Mouse (Mus musculus) midbrain, postnatal 0 days (tissue): ENCODE data around the gene Rilpl1. TPM values are rescaled to one million over a fixed set of nuclear protein-coding genes. Genes with fewer than 3 reads are reported as not detected.
"Not testable (repeated sequence)": the region's sequence is repeated elsewhere in the genome, so short reads cannot be mapped to it uniquely, and the experiment has no call there.

ENCODE experiments used
- ATAC-seq: fragments of 200-750 bp; cut with Nextera tagmentation; 2 replicates; pipeline ENCODE4 v1.8.0; 2017; ENCODE audit warnings: moderate number of reproducible peaks, mild to moderate bottlenecking, moderate TSS enrichment, moderate library complexity; ENCODE audit not compliant: low FRiP score
- DNase-seq: peaks from one replicate; pipeline ENCODE4 v3.0.0-alpha.2; 2015; ENCODE audit warnings: low spot score
- H3K27ac ChIP-seq: fragments of 300-500 bp; sonication (generic); 2 replicates; pipeline ENCODE4 v1.5.1; 2014; ENCODE audit warnings: low read depth, mild to moderate bottlenecking, low read length, mixed read lengths
- H3K27me3 ChIP-seq: fragments of 300-500 bp; sonication (generic); 2 replicates; pipeline ENCODE4 v1.6.1; 2014; ENCODE audit warnings: low read length, control low read depth, mixed read lengths; ENCODE audit not compliant: insufficient read depth
- H3K36me3 ChIP-seq: fragments of 300-500 bp; sonication (generic); 2 replicates; pipeline ENCODE4 v1.6.1; 2014; ENCODE audit warnings: low read length, control low read depth, mixed read lengths; ENCODE audit not compliant: insufficient read depth
- H3K4me1 ChIP-seq: fragments of 300-500 bp; sonication (generic); 2 replicates; pipeline ENCODE4 v1.6.1; 2014; ENCODE audit warnings: mild to moderate bottlenecking, control low read depth, antibody characterized with exemption, low read length, mixed read lengths; ENCODE audit not compliant: insufficient read depth
- H3K4me2 ChIP-seq: fragments of 300-500 bp; sonication (generic); 2 replicates; pipeline ENCODE4 v1.6.1; 2014; ENCODE audit warnings: low read depth, mild to moderate bottlenecking, low read length, mixed read lengths; ENCODE audit not compliant: poor library complexity, severe bottlenecking
- H3K4me3 ChIP-seq: fragments of 300-500 bp; sonication (generic); 2 replicates; pipeline ENCODE4 v1.5.1; 2014; ENCODE audit warnings: low read depth, mild to moderate bottlenecking, low read length, moderate library complexity
- H3K9ac ChIP-seq: fragments of 300-500 bp; sonication (generic); replicated peaks from 2 replicates; pipeline ENCODE4 v1.6.1; 2014; ENCODE audit warnings: mild to moderate bottlenecking, low read length, moderate library complexity, mixed read lengths; ENCODE audit not compliant: poor library complexity, severe bottlenecking
- H3K9me3 ChIP-seq: fragments of 300-500 bp; sonication (generic); 2 replicates; pipeline ENCODE4 v1.6.1; 2016; ENCODE audit warnings: low read length, control low read depth
- CTCF ChIP-seq: IDR thresholded peaks from 2 replicates; pipeline ENCODE4 v1.5.1; 2016; ENCODE audit warnings: antibody characterized with exemption, mild to moderate bottlenecking
- WGBS: fragments of 180-500 bp; shearing (Covaris S2); extraction: QIAGEN DNeasy Blood & Tissue Kit; methylation state at CpG from one replicate; pipeline ENCODE4 v1.1.7; 2014; 5-methylcytosine and 5-hydroxymethylcytosine counted together
- polyA plus RNA-seq: library from polyadenylated mRNA; unstranded; fragments of >200 nt; fragmentation: Nextera tagmentation; extraction: Ambion mirVana; gene quantifications from 2 replicates; pipeline ENCODE4 v1.2.1, GENCODE M21; 2015
- total RNA-seq: library from RNA; depleted of rRNA; stranded (reverse); fragments of >200 nt; gene quantifications from 2 replicates; pipeline ENCODE4 v1.2.3, GENCODE M21; 2014

The Rilpl1 gene
- total and polyA plus RNA-seq, 2 experiments from 2014 or later: 11.9 to 14.9 TPM

DNA sequence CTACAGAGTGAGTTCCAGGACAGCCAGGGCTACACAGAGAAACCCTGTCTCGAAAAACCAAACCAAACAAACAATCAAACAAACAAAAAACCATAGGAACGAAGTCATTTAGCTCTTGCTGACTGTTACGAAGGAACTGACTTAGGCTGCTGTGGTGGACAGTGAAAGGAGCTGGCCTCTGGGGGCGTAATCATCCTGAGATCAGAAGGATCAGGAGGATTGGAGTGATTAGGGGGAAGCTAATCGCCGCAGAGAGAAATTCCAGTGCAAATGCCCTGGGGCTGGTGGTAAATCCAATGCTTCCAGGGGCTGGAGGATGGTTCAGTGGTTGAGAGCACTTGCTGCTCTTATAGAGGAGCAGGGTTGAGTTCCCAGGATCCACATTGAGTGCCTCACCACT, 22.4 kb upstream of the Rilpl1 start:
- Histone ChIP-seq H3K4me1 (peaks cover 4% of the 10 kb centered on the region; the same call in 1 of the 2 replicates), H3K9me3 (no peaks in the 10 kb centered on the region), H3K4me3 (peak overlapping the region; percentile 93; the same call in 1 of the 2 replicates), H3K4me2 (peak overlapping the region; percentile 73), H3K27me3 (no peaks in the 10 kb centered on the region), H3K36me3 (peaks cover 24% of the 10 kb centered on the region), H3K27ac (no peak overlapping the region), H3K9ac (no peak overlapping the region)
- ATAC-seq (no peak), DNase-seq (no peak)
- no peak for TF ChIP-seq CTCF
- WGBS: 55% methylated on average over 6 of the region's 6 CpGs

DNA sequence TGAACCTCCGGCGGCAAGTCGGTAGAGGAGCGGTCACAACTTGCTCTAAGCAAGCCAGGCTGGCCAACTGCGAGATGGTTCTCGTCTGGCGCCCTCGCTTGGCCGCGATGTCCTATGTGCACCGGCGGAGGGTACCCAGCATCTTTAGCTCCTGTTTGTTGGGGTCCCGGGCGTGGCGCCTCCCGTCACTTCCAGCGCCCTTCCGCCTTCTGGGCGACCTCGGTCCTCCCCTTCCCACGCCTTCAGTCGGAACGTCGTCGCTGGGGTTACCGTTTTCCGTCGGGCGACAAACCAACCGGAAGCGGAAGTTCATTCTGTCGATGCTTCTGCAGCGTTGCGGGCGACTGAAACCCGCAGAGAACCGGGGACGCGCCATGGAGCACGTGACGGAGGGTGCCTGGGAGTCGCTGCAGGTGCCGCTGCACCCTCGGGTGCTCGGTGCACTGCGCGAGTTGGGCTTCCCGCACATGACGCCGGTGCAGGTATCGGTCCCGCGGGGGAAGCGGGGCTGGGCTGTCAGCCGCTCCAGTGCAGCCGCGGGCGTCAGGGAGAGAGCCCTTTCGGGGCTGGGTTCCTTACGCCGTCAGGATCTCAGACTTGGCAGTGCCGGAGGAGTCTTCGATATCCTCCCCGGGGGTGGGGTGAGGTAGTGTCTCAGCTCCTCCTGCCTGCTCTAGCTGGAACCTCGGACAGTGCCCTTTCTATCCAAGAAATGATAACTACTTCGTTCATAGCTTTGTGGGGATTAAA, 21.5 kb upstream of the Rilpl1 start, which contains the start of gene Ddx55:
Ddx55 (plus strand) TSS at position 307 of the 750 bp plus-strand sequence.
- Histone ChIP-seq H3K9ac (peak within 1 kb of the TSS; percentile 86), H3K27ac (peak within 1 kb of the TSS; percentile 89), H3K4me1 (peaks cover 4% of the 10 kb centered on the region; the same call in 1 of the 2 replicates), H3K9me3 (no peaks in the 10 kb centered on the region), H3K36me3 (peaks cover 30% of the 10 kb centered on the region), H3K4me2 (peak within 1 kb of the TSS; percentile 73), H3K27me3 (no peaks in the 10 kb centered on the region), H3K4me3 (peak within 1 kb of the TSS; percentile 93)
- ATAC-seq (peak; percentile 82), DNase-seq (peak; percentile 94)
- TF ChIP-seq CTCF: peak; percentile 53
- under 1% methylated on average over 66 of the region's 66 CpGs for WGBS

DNA sequence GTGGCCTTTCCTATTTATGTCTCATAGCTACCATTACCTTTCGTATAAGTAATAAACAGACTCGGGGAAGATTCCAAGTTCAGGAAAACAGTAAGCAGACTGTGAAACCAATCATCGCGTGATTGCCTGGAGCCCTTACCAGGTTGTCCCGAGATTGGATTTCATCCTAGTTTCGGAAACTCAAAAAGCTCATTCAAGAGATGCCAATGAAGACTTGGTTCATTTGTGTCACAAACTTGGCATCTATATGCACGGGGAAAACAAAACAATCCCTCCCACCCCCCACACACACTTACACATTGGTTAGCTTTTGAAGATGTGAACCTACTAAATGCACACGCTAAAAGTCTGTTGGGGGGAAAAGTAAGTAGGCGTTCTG, 20.9 kb upstream of the Rilpl1 start:
- Histone ChIP-seq H3K9ac (peak overlapping the region; percentile 86; the same call in 1 of the 2 replicates), H3K4me3 (peak overlapping the region; percentile 93), H3K4me1 (peaks cover 4% of the 10 kb centered on the region; the same call in 1 of the 2 replicates), H3K27ac (no peak overlapping the region), H3K27me3 (no peaks in the 10 kb centered on the region), H3K9me3 (no peaks in the 10 kb centered on the region), H3K36me3 (peaks cover 29% of the 10 kb centered on the region), H3K4me2 (peak overlapping the region; percentile 73)
- peak; percentile 40 for DNase-seq
- 13% methylated on average over 9 of the region's 9 CpGs for WGBS
- ATAC-seq: no peak
- TF ChIP-seq CTCF: no peak

DNA sequence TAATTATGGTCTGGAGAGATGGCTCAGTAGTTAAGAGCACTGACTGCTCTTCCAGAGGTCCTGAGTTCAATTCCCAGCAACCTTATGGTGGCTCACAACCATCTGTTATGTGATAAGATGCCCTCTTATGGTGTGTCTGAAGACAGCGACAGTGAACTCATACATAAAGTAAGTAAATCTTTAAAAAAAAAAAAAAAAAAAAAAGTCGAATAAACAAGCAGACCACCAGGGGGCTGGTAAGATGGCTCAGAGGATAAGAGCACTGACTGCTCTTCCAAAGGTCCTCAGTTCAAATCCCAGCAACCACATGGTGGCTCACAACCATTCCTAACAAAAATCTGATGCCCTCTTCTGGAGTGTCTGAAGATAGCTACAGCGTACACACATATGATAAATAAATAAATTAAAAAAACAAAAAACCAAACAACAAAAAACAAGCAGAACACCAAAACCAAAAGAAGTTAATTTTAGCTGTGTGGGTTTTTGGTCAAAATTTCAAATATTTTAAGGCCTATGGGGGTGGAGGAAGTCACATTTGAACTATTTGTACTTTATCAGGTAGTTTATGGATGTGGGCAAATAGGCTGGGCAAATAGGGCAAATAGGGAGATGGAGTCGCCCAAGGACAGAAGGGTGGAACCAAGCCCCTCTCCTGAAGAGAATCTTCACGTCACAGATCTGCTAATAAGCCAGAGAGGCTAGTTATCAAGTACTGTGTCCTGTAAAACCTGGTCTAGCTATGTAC, 20.3 kb upstream of the Rilpl1 start:
- not testable (repeated sequence) for ATAC-seq, DNase-seq, H3K27me3 ChIP-seq, H3K4me1 ChIP-seq, H3K27ac ChIP-seq, H3K9me3 ChIP-seq
- H3K36me3 ChIP-seq: peaks cover 28% of the 10 kb centered on the region
- H3K9ac ChIP-seq: 0 out of 2 replicates have a peak overlapping the region, but pooled peaks have one; percentile 19
- peak overlapping the region; percentile 73 for H3K4me2 ChIP-seq
- TF ChIP-seq CTCF: peak; percentile 45
- 32% methylated on average over 5 of the region's 5 CpGs for WGBS
- H3K4me3 ChIP-seq: peak overlapping the region; percentile 93

DNA sequence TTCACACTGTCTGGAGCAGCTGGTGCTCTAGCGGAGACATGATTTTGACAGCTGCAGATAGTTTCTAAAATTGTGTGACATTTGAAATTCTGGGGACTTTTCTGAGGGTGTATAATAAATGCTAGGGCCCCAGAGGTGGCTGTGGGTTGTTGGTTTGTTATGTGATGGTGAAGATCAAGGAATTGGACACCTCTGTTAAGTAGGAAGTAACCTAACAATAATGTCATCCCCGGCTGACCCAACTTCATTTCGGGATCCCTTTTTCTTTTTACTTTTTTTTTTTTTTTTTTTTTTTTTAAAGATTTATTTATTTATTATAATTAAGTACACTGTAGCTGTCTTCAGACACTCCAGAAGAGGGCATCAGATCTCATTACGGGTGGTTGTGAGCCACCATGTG, 19.5 kb upstream of the Rilpl1 start:
- peaks cover 32% of the 10 kb centered on the region for H3K36me3 ChIP-seq
- not testable (repeated sequence) for H3K9ac ChIP-seq
- 86% methylated on average over 3 of the region's 4 CpGs for whole genome bisulfite sequencing

DNA sequence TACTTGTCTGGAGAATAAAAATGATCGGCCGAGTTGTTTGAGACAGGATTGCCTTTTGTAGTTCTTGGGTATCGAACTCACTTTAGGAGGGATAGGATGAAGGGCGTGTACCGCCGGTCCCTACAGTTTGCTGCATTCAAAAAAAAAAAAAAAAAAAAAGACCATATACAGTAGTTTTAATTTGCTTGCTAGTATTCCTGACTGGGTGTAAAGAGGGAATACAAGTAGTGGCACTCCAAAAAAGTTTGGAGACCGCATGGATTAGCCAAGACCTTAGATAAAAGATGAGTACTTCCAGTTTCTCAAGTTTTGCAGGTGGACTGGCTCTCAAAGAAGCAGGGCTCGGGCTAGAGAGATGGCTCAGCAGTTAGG, 10.4 kb upstream of the Rilpl1 start:
- Histone ChIP-seq H3K9ac (peak overlapping the region; percentile 58), H3K27me3 (no peaks in the 10 kb centered on the region), H3K27ac (no peak overlapping the region), H3K9me3 (no peaks in the 10 kb centered on the region), H3K36me3 (peaks cover 18% of the 10 kb centered on the region), H3K4me2 (peak overlapping the region; percentile 72), H3K4me1 (no peaks in the 10 kb centered on the region), H3K4me3 (peak overlapping the region; percentile 84)
- 15% methylated on average over 8 of the region's 8 CpGs for WGBS
- no peak for ATAC-seq
- no peak for DNase-seq
- TF ChIP-seq CTCF: no peak

More for the DNA sequence above, 19.5 kb upstream of the Rilpl1 start:
- ATAC-seq, H3K4me1 ChIP-seq, DNase-seq, H3K4me3 ChIP-seq, H3K27me3 ChIP-seq, H3K9me3 ChIP-seq, H3K4me2 ChIP-seq, H3K27ac ChIP-seq: not testable (repeated sequence)
